Mouse (Mus musculus): ENCODE data around the gene Anapc2. TPM values are rescaled to one million over a fixed set of nuclear protein-coding genes. Genes with fewer than 3 reads are reported as not detected.
A peak's percentile ranks its signal among the peaks of the same experiment; 100 is the strongest.
"Not testable (repeated sequence)": the region's sequence is repeated elsewhere in the genome, so short reads cannot be mapped to it uniquely, and the experiment has no call there.

Anapc2 gene
- polyA plus RNA-seq, 1 experiment from 2014 or later = 54.1 TPM

- WGBS (ENCODE audit: missing documents) = under 1% methylated on average over 39 of the region's 39 CpGs
- H3K27ac ChIP-seq = peak within 1 kb of the TSS; percentile 38
Measured at GRCm38 (mm10) chr2:25255284-25255779, 16.9 kb upstream of the Anapc2 start, which contains the start of gene Tmem203. Tmem203 (plus strand) TSS chr2:25255439.

GRCm38 (mm10) chr2:25256443-25257109, 15.7 kb upstream of the Anapc2 start:
- peaks cover 19% of the 10 kb centered on the region; the same call in 1 of the 2 replicates for H3K79me2 ChIP-seq (ENCODE audit: inconsistent target)
- H3K4me3 ChIP-seq (ENCODE audit: inconsistent target) = peak overlapping the region; percentile 90
- not testable (repeated sequence) for H3K36me3 ChIP-seq (ENCODE audit: inconsistent target); H3K27ac ChIP-seq
- WGBS (ENCODE audit: missing documents) = 36% methylated on average over 10 of the region's 12 CpGs

More at GRCm38 (mm10) chr2:25255284-25255779, 16.9 kb upstream of the Anapc2 start, which contains the start of gene Tmem203:
- H3K4me3 ChIP-seq (ENCODE audit: inconsistent target) = peak within 1 kb of the TSS; percentile 90
- H3K36me3 ChIP-seq (ENCODE audit: inconsistent target) = peaks cover 15% of the 10 kb centered on the region
- H3K79me2 ChIP-seq (ENCODE audit: inconsistent target) = peaks cover 19% of the 10 kb centered on the region; the same call in 1 of the 2 replicates

DNA sequence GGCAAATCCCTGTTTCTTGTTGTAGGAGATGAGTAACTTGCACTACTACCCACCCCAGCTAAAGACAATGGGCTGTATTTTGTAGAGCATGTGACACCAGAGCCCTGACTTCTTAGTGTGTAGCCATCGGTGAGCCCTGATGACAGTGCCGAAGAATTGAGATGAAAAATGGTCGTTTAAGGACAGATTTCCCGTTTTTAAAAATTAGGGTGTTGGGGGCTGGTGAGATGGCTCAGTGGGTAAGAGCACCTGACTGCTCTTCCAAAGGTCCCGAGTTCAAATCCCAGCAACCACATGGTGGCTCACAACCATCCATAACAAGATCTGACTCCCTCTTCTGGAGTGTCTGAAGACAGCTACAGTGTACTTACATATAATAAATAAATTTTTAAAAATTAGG, 15.0 kb upstream of the Anapc2 start:
- not testable (repeated sequence) for H3K4me3 ChIP-seq (ENCODE audit: inconsistent target); H3K36me3 ChIP-seq (ENCODE audit: inconsistent target); H3K27ac ChIP-seq
- peaks cover 19% of the 10 kb centered on the region; the same call in 1 of the 2 replicates for H3K79me2 ChIP-seq (ENCODE audit: inconsistent target)
- 72% methylated on average over 2 of the region's 5 CpGs for WGBS (ENCODE audit: missing documents)

DNA sequence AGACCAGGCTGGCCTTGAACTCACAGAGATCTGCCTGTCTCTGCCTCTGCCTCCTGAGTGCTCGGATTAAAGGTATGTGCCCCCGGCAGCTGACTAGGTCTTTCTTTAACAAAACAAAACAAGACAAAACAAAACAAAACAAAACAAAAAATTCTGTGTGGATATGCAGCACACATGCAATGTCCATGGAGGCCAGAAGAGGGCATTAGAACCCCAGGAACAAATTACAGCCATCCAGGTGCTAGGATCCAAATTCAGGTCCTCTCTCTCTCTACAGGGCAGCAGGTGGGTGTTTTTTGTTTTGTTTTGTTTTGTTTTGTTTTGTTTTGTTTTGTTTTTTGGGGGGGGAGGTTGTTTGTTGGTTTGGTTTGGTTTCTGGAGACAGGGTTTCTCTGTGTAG, 13.4 kb upstream of the Anapc2 start:
- Histone ChIP-seq H3K27ac (no peak overlapping the region), H3K79me2 (ENCODE audit: inconsistent target) (peaks cover 24% of the 10 kb centered on the region; the same call in 1 of the 2 replicates), H3K4me3 (ENCODE audit: inconsistent target) (no peak overlapping the region), H3K36me3 (ENCODE audit: inconsistent target) (no peaks in the 10 kb centered on the region)
- 69% methylated on average over 2 of the region's 2 CpGs for WGBS (ENCODE audit: missing documents)

GRCm38 (mm10) chr2:25261870-25262269, 10.4 kb upstream of the Anapc2 start:
- WGBS (ENCODE audit: missing documents) = 53% methylated on average over 10 of the region's 12 CpGs
- peak overlapping the region; percentile 32 for H3K27ac ChIP-seq

GRCm38 (mm10) chr2:25262291-25262767, 9.9 kb upstream of the Anapc2 start, which contains the start of gene Tprn:
Tprn (plus strand) TSS chr2:25262618.
- 1% methylated on average over 39 of the region's 39 CpGs for WGBS (ENCODE audit: missing documents)
- peak within 1 kb of the TSS; percentile 32 for H3K27ac ChIP-seq
- H3K79me2 ChIP-seq (ENCODE audit: inconsistent target) = peaks cover 39% of the 10 kb centered on the region; the same call in 1 of the 2 replicates
- H3K36me3 ChIP-seq (ENCODE audit: inconsistent target) = no peaks in the 10 kb centered on the region
- peak within 1 kb of the TSS; percentile 29 for H3K4me3 ChIP-seq (ENCODE audit: inconsistent target)

More at GRCm38 (mm10) chr2:25261870-25262269, 10.4 kb upstream of the Anapc2 start:
- no peaks in the 10 kb centered on the region for H3K36me3 ChIP-seq (ENCODE audit: inconsistent target)
- peak overlapping the region; percentile 23; the same call in 1 of the 2 replicates for H3K4me3 ChIP-seq (ENCODE audit: inconsistent target)
- H3K79me2 ChIP-seq (ENCODE audit: inconsistent target) = peaks cover 35% of the 10 kb centered on the region; the same call in 1 of the 2 replicates

GRCm38 (mm10) chr2:25262795-25263622, 9.3 kb upstream of the Anapc2 start:
- H3K27ac ChIP-seq = no peak overlapping the region
- H3K79me2 ChIP-seq (ENCODE audit: inconsistent target) = peaks cover 46% of the 10 kb centered on the region; the same call in 1 of the 2 replicates
- H3K4me3 ChIP-seq (ENCODE audit: inconsistent target) = peak overlapping the region; percentile 29
- no peaks in the 10 kb centered on the region for H3K36me3 ChIP-seq (ENCODE audit: inconsistent target)
- WGBS (ENCODE audit: missing documents) = under 1% methylated on average over 63 of the region's 82 CpGs

DNA sequence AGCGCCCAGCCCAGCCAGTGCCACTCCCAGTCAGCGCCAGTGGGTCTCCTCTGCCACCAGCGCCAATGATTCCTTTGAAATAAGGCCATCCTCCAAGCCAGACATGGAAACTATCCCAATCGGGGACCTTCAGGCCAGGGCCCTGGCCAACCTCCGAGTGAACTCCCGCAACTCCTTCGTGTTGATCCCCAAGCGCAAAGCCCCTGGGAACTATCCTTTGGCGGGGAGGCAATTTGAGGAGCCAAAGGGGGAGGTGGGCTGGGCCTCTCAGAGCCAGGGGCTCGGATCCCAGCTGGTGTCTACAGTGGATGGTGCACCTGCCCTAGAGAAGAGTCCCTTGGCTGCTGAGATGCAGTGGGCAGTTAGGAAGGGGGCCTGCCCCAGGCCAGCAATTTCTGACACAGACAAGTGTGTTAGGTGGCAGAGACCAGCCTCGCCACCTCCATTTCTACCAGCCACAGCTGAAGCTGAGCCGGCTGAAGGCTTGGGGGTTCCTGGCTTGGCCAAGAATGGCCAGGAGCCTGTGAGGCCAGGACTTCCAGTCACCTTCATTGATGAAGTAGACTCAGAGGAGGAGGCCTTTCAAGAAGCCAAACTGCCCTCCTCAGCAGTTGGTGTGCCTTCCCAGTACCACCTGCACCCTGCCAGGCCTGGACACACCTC, 8.5 kb upstream of the Anapc2 start:
- Histone ChIP-seq H3K4me3 (ENCODE audit: inconsistent target) (peak overlapping the region; percentile 29), H3K27ac (no peak overlapping the region), H3K36me3 (ENCODE audit: inconsistent target) (no peaks in the 10 kb centered on the region), H3K79me2 (ENCODE audit: inconsistent target) (peaks cover 47% of the 10 kb centered on the region; the same call in 1 of the 2 replicates)
- 47% methylated on average over 12 of the region's 12 CpGs for WGBS (ENCODE audit: missing documents)

DNA sequence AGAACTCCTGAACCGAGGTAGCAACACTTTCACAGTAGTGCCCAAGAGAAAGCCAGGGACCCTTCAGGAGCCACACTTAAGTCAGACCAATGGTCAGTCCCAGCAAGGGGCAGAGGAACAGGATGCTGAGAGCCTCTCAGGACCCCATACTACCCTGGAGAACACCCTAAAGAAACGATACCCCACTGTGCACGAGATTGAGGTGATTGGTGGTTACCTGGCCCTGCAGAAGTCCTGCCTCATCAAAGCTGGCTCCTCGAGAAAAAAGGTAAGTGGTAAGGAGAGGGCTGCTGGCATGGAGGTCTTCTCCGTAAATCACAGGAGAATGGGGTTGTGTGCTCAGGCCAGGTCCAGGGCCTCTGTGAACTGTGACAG, 8.0 kb upstream of the Anapc2 start:
- WGBS (ENCODE audit: missing documents) = 85% methylated on average over 5 of the region's 5 CpGs
- H3K27ac ChIP-seq = no peak overlapping the region
- 0 out of 2 replicates have a peak, but pooled peaks cover under 1% of the 10 kb centered on the region for H3K36me3 ChIP-seq (ENCODE audit: inconsistent target)
- H3K79me2 ChIP-seq (ENCODE audit: inconsistent target) = peaks cover 47% of the 10 kb centered on the region; the same call in 1 of the 2 replicates
- H3K4me3 ChIP-seq (ENCODE audit: inconsistent target) = no peak overlapping the region

- H3K27ac ChIP-seq = no peak overlapping the region
- no peak overlapping the region for H3K4me3 ChIP-seq (ENCODE audit: inconsistent target)
- WGBS (ENCODE audit: missing documents) = 94% methylated on average over 3 of the region's 3 CpGs
- peaks cover 6% of the 10 kb centered on the region; the same call in 1 of the 2 replicates for H3K36me3 ChIP-seq (ENCODE audit: inconsistent target)
- peaks cover 48% of the 10 kb centered on the region; the same call in 1 of the 2 replicates for H3K79me2 ChIP-seq (ENCODE audit: inconsistent target)
Measured at GRCm38 (mm10) chr2:25264851-25265250, 7.4 kb upstream of the Anapc2 start.

- Histone ChIP-seq H3K36me3 (ENCODE audit: inconsistent target) (peaks cover 11% of the 10 kb centered on the region; the same call in 1 of the 2 replicates), H3K27ac (peak overlapping the region; percentile 39), H3K79me2 (ENCODE audit: inconsistent target) (peaks cover 60% of the 10 kb centered on the region), H3K4me3 (ENCODE audit: inconsistent target) (no peak overlapping the region; the same call in 1 of the 2 replicates)
- WGBS (ENCODE audit: missing documents) = 52% methylated on average over 6 of the region's 6 CpGs
Measured at GRCm38 (mm10) chr2:25265897-25266656, 6.2 kb upstream of the Anapc2 start.

GRCm38 (mm10) chr2:25266720-25267119, 5.6 kb upstream of the Anapc2 start:
- Histone ChIP-seq H3K36me3 (ENCODE audit: inconsistent target) (peaks cover 11% of the 10 kb centered on the region; the same call in 1 of the 2 replicates), H3K4me3 (ENCODE audit: inconsistent target) (no peak overlapping the region), H3K27ac (peak overlapping the region; percentile 39; the same call in 1 of the 2 replicates), H3K79me2 (ENCODE audit: inconsistent target) (peaks cover 67% of the 10 kb centered on the region)
- WGBS (ENCODE audit: missing documents) = 67% methylated on average over 2 of the region's 2 CpGs

- Histone ChIP-seq H3K79me2 (ENCODE audit: inconsistent target) (peaks cover 70% of the 10 kb centered on the region), H3K36me3 (ENCODE audit: inconsistent target) (peaks cover 11% of the 10 kb centered on the region; the same call in 1 of the 2 replicates), H3K27ac (no peak overlapping the region), H3K4me3 (ENCODE audit: inconsistent target) (no peak overlapping the region)
Measured at GRCm38 (mm10) chr2:25267241-25267640, 5.0 kb upstream of the Anapc2 start.

Data from macrophage (primary cell).